Mouse (Mus musculus): ENCODE results near the gene Tgif2. TPM values are rescaled to one million over a fixed set of nuclear protein-coding genes. Genes with fewer than 3 reads are reported as not detected.
"Not testable (repeated sequence)": the region's sequence is repeated elsewhere in the genome, so short reads cannot be mapped to it uniquely, and the experiment has no call there.

The Tgif2 gene
- polyA plus RNA-seq, 1 experiment: 11.8 TPM

DNA sequence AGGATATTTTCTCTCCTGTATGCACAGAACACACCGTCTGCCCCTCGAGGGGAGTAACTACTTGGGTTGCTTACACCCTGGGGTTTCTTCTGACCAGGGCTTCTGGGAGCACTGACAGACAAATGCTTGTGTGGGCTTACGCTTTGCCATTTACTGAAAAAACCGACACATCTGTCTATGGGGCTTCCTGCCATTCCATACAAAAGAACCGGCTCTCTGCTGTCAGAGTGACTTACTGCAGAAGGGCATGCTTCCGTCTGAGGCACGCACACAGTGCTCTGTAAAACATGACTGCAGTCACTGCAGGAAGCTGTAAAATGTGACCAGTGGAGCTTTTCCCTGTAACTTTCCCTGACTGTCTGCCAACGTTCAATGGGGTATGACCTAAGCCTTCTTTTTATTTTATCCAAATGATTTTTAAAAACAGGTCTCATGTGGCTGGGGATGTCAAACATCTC lies 25.4 kb upstream of the Tgif2 start:
- no peak for DNase-seq

DNA sequence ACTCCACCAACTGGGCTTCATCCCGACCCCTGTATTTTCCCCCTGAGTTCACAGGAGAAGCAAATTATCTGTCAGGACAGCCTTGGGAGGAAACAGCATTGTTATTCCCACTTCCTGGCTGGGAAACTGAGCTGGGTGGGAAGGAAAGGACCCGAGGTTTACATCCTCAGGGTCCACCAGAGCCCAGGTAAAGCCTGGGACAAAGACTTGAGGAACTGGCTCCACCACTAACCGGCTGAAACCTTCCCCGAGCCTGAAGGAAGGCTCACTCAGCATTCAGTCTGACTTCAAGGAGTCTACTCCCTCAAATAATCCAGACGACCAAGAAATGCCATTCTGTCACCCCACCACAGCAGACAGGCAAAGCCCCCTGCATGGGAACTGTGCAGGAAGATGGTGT lies 24.9 kb upstream of the Tgif2 start:
- H3K4me3 ChIP-seq (replicated peaks; ENCODE audit: extremely low read depth, low read depth, low read length): no peak overlapping the region
- no peak for DNase-seq
- no peaks in the 10 kb centered on the region for H3K4me1 ChIP-seq (ENCODE audit: control insufficient read depth, insufficient read depth, low read length)
- no peak for TF ChIP-seq CTCF (IDR thresholded peaks at IDR 0.05; ENCODE audit: insufficient read depth, low read length)
- no peak for TF ChIP-seq POLR2A (IDR thresholded peaks at IDR 0.05; ENCODE audit: borderline replicate concordance, extremely low read depth, low read depth, low read length)
- WGBS: 17% methylated on average over 5 of the region's 5 CpGs

More for the DNA sequence above, 25.4 kb upstream of the Tgif2 start:
- H3K4me3 ChIP-seq (replicated peaks; ENCODE audit: extremely low read depth, low read depth, low read length): no peak overlapping the region
- 16% methylated on average over 8 of the region's 8 CpGs for WGBS
- TF ChIP-seq POLR2A (IDR thresholded peaks at IDR 0.05; ENCODE audit: borderline replicate concordance, extremely low read depth, low read depth, low read length) (no peak), CTCF (IDR thresholded peaks at IDR 0.05; ENCODE audit: insufficient read depth, low read length) (no peak)
- H3K4me1 ChIP-seq (ENCODE audit: control insufficient read depth, insufficient read depth, low read length): no peaks in the 10 kb centered on the region

DNA sequence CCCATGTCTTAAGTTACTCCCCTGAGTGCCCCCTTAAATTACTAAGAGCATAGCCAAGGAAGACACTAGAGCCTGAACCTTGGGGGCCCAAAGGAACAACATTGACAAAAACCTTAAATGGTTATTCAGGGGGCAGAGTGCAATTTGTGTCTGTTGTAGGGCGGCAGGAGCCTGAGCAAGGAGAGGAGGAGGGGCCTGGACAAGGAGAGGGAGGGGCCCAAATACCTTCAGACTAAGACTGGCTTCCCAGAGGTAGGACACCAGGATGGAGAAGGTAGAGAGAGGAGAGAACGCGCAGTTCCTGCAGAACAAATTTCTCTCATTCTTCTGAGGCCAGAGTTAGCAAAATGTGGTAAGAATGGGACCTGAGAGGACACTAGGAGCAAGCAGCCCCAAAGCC lies 24.4 kb upstream of the Tgif2 start:
- TF ChIP-seq CTCF (IDR thresholded peaks at IDR 0.05; ENCODE audit: insufficient read depth, low read length): no peak
- TF ChIP-seq POLR2A (IDR thresholded peaks at IDR 0.05; ENCODE audit: borderline replicate concordance, extremely low read depth, low read depth, low read length): no peak
- WGBS: 71% methylated on average over 3 of the region's 3 CpGs
- Histone ChIP-seq H3K4me1 (ENCODE audit: control insufficient read depth, insufficient read depth, low read length) (no peaks in the 10 kb centered on the region), H3K4me3 (replicated peaks; ENCODE audit: extremely low read depth, low read depth, low read length) (no peak overlapping the region)
- no peak for DNase-seq

DNA sequence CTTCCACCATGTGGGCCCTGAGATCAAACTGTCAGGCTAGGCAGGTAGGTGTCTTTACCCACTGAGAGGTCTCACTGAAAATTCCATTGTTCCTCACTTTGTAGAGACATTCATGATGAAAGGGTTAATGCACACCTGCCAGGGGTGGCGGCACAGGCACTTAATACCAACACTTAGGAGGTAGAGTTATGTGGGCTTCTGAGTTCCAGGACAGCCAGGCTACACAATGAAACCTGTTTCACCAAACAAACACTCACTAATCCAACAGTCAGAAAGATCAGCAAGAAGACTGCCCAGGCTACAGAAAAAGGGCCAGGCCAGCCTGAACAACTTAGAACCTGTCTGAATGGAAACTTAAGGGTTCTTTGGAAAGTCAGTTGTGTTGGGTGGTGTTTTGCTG lies 23.7 kb upstream of the Tgif2 start:
- no peaks in the 10 kb centered on the region for H3K4me1 ChIP-seq (ENCODE audit: control insufficient read depth, insufficient read depth, low read length)
- WGBS: 57% methylated on average over 1 of the region's 1 CpGs
- no peak overlapping the region for H3K4me3 ChIP-seq (replicated peaks; ENCODE audit: extremely low read depth, low read depth, low read length)
- DNase-seq: no peak
- no peak for TF ChIP-seq CTCF (IDR thresholded peaks at IDR 0.05; ENCODE audit: insufficient read depth, low read length)
- no peak for TF ChIP-seq POLR2A (IDR thresholded peaks at IDR 0.05; ENCODE audit: borderline replicate concordance, extremely low read depth, low read depth, low read length)

DNA sequence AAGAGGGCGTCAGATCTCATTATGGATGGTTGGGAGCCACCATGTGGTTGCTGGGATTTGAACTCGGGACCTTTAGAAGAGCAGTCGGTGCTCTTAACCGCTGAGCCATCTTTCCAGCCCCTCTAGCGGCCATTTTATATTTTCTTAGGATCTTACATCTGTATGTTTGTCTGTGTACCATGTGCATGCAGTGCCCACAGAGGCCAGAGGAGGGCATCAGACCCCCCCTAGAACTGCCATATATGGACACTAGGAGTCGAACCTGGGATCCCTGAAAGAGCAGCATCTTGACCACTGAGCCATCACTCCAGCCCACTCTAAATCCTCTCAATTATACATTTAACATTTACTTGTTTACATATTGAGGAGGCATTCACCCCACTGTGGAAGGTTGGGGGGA lies 14.7 kb upstream of the Tgif2 start:
- H3K4me1 ChIP-seq (ENCODE audit: control insufficient read depth, insufficient read depth, low read length); H3K4me3 ChIP-seq (replicated peaks; ENCODE audit: extremely low read depth, low read depth, low read length); DNase-seq: not testable (repeated sequence)
- WGBS: 87% methylated on average over 6 of the region's 6 CpGs

DNA sequence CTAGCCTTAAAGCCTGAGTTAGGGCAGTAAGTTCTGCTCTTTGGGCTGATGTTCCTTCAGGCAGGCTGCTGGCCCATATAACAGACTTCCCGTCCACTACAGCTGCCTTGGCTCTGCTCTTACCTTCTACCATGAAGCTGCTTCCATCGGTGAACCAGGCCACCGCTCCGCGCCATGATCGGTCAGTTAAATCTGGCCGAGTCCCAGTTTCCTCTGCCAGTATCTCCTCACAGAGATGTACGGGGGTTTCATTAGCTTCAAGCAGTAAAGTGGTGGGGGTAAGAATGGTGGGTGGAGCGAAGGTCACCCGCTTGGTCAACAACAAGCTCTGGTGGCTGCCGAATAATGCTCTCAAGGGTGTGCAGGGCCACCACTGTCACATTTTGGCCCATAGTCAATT lies 5.5 kb upstream of the Tgif2 start:
- H3K4me3 ChIP-seq (replicated peaks; ENCODE audit: extremely low read depth, low read depth, low read length): no peak overlapping the region
- TF ChIP-seq CTCF (IDR thresholded peaks at IDR 0.05; ENCODE audit: insufficient read depth, low read length) (no peak), POLR2A (IDR thresholded peaks at IDR 0.05; ENCODE audit: borderline replicate concordance, extremely low read depth, low read depth, low read length) (no peak)
- no peaks in the 10 kb centered on the region for H3K4me1 ChIP-seq (ENCODE audit: control insufficient read depth, insufficient read depth, low read length)
- 96% methylated on average over 11 of the region's 11 CpGs for WGBS
- no peak for DNase-seq

DNA sequence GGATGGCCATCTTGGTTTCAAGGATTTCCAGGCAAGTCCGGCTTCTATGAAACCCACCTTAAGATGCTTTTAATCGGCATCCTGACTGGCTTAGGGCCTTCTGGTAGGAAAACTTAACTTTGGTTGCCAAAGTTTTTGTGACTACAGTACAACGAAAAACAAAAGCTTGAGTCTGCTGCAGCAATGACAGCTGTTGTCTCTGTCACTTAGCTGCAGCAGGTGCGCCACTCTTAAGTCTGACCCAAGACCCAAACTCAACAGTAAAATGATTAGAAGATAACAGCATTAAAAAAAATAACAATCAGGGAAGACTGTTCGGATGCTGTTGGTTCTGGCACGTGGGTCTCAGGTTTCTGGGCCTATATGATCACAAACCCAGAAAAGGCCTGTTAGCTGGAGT lies 968 bp upstream of the Tgif2 start:
- no peak overlapping the region for H3K4me3 ChIP-seq (replicated peaks; ENCODE audit: extremely low read depth, low read depth, low read length)
- no peak for DNase-seq
- no peak for TF ChIP-seq CTCF (IDR thresholded peaks at IDR 0.05; ENCODE audit: insufficient read depth, low read length)
- no peak for TF ChIP-seq POLR2A (IDR thresholded peaks at IDR 0.05; ENCODE audit: borderline replicate concordance, extremely low read depth, low read depth, low read length)
- 72% methylated on average over 6 of the region's 6 CpGs for WGBS
- H3K4me1 ChIP-seq (ENCODE audit: control insufficient read depth, insufficient read depth, low read length): peaks cover 9% of the 10 kb centered on the region

DNA sequence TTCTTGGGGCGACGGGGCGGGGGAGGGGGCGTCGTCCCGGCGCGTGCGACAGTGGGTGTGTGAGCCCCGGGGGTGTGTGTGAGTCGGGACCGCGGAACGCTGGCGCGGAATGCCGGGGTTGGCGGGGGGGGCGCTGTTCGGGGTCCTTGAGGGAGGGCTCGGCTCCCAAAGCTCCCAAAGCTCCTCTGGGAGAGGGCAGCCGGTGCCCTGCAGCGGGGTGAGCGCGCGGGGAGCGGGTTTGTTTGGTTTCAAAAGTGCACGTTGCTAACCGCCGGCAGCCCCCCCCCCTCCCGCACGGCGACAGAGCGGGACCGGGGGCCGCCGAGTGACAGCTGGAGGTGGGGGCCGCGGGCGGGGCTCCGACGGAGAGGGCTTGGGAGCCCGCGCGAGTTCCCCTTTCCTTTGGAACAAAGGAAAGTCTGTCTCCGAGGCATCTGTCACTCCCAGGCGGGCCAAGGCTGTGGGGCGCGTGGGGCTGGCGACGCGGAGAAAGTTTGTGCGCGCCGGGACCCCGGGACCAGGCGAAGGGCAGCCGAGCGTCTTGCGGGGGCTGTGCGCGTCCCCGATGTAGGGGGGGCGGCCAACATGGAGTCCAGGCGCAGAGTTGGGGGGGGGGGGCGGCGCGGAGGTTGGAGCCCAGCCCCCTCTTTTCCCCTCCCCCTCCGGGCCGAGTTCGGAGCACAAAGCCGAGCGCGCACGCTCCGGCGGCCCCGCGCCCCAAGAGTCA lies 657 bp downstream of the Tgif2 start:
- DNase-seq: no peak
- WGBS: under 1% methylated on average over 75 of the region's 79 CpGs
- H3K4me1 ChIP-seq (ENCODE audit: control insufficient read depth, insufficient read depth, low read length): peaks cover 15% of the 10 kb centered on the region
- peak overlapping the region; percentile 58 for H3K4me3 ChIP-seq (replicated peaks; ENCODE audit: extremely low read depth, low read depth, low read length)
- TF ChIP-seq CTCF (IDR thresholded peaks at IDR 0.05; ENCODE audit: insufficient read depth, low read length): no peak
- TF ChIP-seq POLR2A (IDR thresholded peaks at IDR 0.05; ENCODE audit: borderline replicate concordance, extremely low read depth, low read depth, low read length): no peak

DNA sequence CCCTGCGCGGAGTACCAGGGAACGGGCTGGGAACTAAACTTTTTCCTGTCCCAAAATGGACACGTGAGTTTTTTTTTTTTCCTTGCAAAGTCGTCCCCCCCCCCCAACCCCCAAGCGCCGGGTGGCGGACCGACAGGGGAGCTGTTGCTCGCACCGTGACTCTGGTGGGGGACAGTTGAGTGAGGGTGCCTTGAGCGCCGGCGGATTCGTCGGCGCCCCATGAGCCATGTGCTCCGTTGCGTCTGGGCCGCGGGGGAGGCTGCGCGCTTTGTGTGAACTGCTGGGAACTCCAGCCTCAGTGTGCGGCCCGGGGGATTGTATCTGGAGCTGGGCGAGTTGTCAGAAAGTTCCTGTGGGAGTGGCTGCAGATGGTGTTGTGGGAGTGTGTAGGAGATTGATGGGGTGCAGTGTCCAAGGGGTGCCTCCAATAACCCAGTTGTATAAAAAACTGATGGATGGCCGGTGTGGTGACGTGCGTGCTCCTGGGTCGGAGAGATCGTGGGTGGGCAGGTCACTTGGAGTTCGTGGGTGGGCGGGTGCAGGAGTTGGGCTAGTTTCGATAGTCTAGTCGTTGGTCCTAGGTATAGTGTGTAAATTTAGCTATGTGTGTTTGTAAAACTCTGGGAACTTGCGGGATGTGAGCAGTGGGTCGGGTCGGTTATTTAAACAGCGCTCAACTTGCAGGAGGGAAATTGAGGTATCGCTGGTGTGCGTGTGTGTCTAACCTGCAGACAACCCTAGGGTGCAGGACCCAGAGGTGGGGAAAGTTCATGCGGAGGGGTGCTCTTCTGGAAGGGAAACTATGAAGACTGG lies 1.4 kb downstream of the Tgif2 start:
- peak overlapping the region; percentile 58 for H3K4me3 ChIP-seq (replicated peaks; ENCODE audit: extremely low read depth, low read depth, low read length)
- no peak for DNase-seq
- WGBS: under 1% methylated on average over 41 of the region's 42 CpGs
- TF ChIP-seq CTCF (IDR thresholded peaks at IDR 0.05; ENCODE audit: insufficient read depth, low read length): no peak
- TF ChIP-seq POLR2A (IDR thresholded peaks at IDR 0.05; ENCODE audit: borderline replicate concordance, extremely low read depth, low read depth, low read length): no peak
- H3K4me1 ChIP-seq (ENCODE audit: control insufficient read depth, insufficient read depth, low read length): peaks cover 15% of the 10 kb centered on the region
